Mouse (Mus musculus) MEL (cell line): ENCODE results near the gene Hvcn1. TPM values are rescaled to one million over a fixed set of nuclear protein-coding genes. Genes with fewer than 3 reads are reported as not detected.

Source experiments
- DNase-seq: peaks from one replicate; pipeline ENCODE4 v3.0.0; 2011; ENCODE audit warnings: low read depth, low spot score
- H3K27ac ChIP-seq: 2 replicates; pipeline ENCODE4 v1.5.1; 2012; ENCODE audit warnings: low read depth, mild to moderate bottlenecking, control low read depth, low read length, moderate library complexity; ENCODE audit not compliant: control insufficient read depth
- H3K27me3 ChIP-seq, 2 experiments: fragments of 150-350 bp in 1 of 2; sonication (generic) in 1 of 2; 2 replicates each; pipeline ENCODE4 v1.6.1; 2012; ENCODE audit warnings: low read length in 2 of 2, mild to moderate bottlenecking in 2 of 2, improper control_type of control experiment in 1 of 2, moderate library complexity in 1 of 2; ENCODE audit not compliant: insufficient read depth in 2 of 2, control insufficient read depth in 1 of 2
- H3K36me3 ChIP-seq, 2 experiments: 2 replicates each; pipeline ENCODE4 v1.6.1; 2012 to 2014; ENCODE audit warnings: low read length in 2 of 2, improper control_type of control experiment in 1 of 2, inconsistent platforms in 1 of 2, mild to moderate bottlenecking in 1 of 2; ENCODE audit not compliant: insufficient read depth in 2 of 2, control insufficient read depth in 1 of 2
- H3K4me1 ChIP-seq, 2 experiments: fragments of 150-350 bp in 1 of 2; sonication (generic) in 1 of 2; 2 replicates each; pipeline ENCODE4 v1.6.1; 2012; ENCODE audit warnings: low read length in 2 of 2, improper control_type of control experiment in 1 of 2, mild to moderate bottlenecking in 1 of 2; ENCODE audit not compliant: insufficient read depth in 2 of 2, control insufficient read depth in 1 of 2
- H3K4me3 ChIP-seq, 2 experiments: fragments of 150-350 bp in 1 of 2; sonication (generic) in 1 of 2; 2 replicates each; pipeline ENCODE4 v1.5.1; 2012; ENCODE audit warnings: low read depth in 2 of 2, low read length in 2 of 2, mild to moderate bottlenecking in 2 of 2, moderate library complexity in 2 of 2, control low read depth in 1 of 2, improper control_type of control experiment in 1 of 2; ENCODE audit not compliant: control insufficient read depth in 1 of 2, insufficient read depth in 1 of 2
- H3K79me2 ChIP-seq: 2 replicates; pipeline ENCODE4 v1.6.1; 2012; ENCODE audit warnings: mild to moderate bottlenecking, low read length, moderate library complexity; ENCODE audit not compliant: control insufficient read depth, poor library complexity, insufficient read depth
- H3K9ac ChIP-seq: 2 replicates; pipeline ENCODE4 v1.6.1; 2012; ENCODE audit warnings: low read depth, mild to moderate bottlenecking, control low read depth, low read length, moderate library complexity; ENCODE audit not compliant: control insufficient read depth, poor library complexity, severe bottlenecking
- H3K9me3 ChIP-seq: fragments of 150-350 bp; sonication (generic); replicated peaks from 2 replicates; pipeline ENCODE4 v1.6.1; 2012; ENCODE audit warnings: mild to moderate bottlenecking, low read length, improper control_type of control experiment, moderate library complexity; ENCODE audit not compliant: insufficient read depth
- BHLHE40 ChIP-seq: IDR thresholded peaks from 2 replicates; pipeline ENCODE4 v1.6.1; 2012; ENCODE audit warnings: low read depth, mild to moderate bottlenecking, inconsistent platforms, low read length, improper control_type of control experiment, borderline replicate concordance
- CHD2 ChIP-seq: IDR thresholded peaks from 2 replicates; pipeline ENCODE4 v1.6.1; 2011; ENCODE audit warnings: low read length, improper control_type of control experiment
- CTCF ChIP-seq, 3 experiments: IDR thresholded peaks in 2 of 3; conservative IDR thresholded peaks in 1 of 3; 2 replicates each; pipeline ENCODE4 v1.5.1; 2011 to 2012; ENCODE audit warnings: low read length in 3 of 3, low read depth in 2 of 3, mild to moderate bottlenecking in 2 of 3, improper control_type of control experiment in 1 of 3, inconsistent platforms in 1 of 3, mixed read lengths in 1 of 3, moderate library complexity in 1 of 3; ENCODE audit not compliant: control insufficient read depth in 1 of 3, insufficient read depth in 1 of 3, poor library complexity in 1 of 3, severe bottlenecking in 1 of 3
- ELF1 ChIP-seq: IDR thresholded peaks from 2 replicates; pipeline ENCODE4 v1.6.1; 2014; ENCODE audit warnings: low read depth, mild to moderate bottlenecking, inconsistent platforms, low read length, improper control_type of control experiment, moderate library complexity
- ETS1 ChIP-seq: IDR thresholded peaks from 2 replicates; pipeline ENCODE4 v1.6.1; 2012; ENCODE audit warnings: low read depth, mild to moderate bottlenecking, inconsistent platforms, low read length, improper control_type of control experiment, moderate library complexity
- GABPA ChIP-seq: IDR thresholded peaks from 2 replicates; pipeline ENCODE4 v1.6.1; 2012; ENCODE audit warnings: low read depth, mild to moderate bottlenecking, inconsistent platforms, low read length, improper control_type of control experiment, moderate library complexity
- KAT2A ChIP-seq: conservative IDR thresholded peaks from 2 replicates; pipeline ENCODE4 v1.6.1; 2012; ENCODE audit warnings: low read depth, low read length, improper control_type of control experiment, inconsistent platforms
- MAFK ChIP-seq: IDR thresholded peaks from 2 replicates; pipeline ENCODE4 v1.6.1; 2011; ENCODE audit warnings: low read depth, mild to moderate bottlenecking, low read length, improper control_type of control experiment, borderline replicate concordance
- MEF2A ChIP-seq: IDR thresholded peaks from 2 replicates; pipeline ENCODE4 v1.6.1; 2014; ENCODE audit warnings: low read depth, mild to moderate bottlenecking, inconsistent platforms, low read length, improper control_type of control experiment; ENCODE audit not compliant: poor library complexity, insufficient replicate concordance, severe bottlenecking; ENCODE audit errors: extremely low read depth
- MXI1 ChIP-seq: IDR thresholded peaks from 2 replicates; pipeline ENCODE4 v1.6.1; 2011; ENCODE audit warnings: mild to moderate bottlenecking, low read depth, low read length, improper control_type of control experiment
- MYB ChIP-seq: IDR thresholded peaks from 2 replicates; pipeline ENCODE4 v1.6.1; 2011; ENCODE audit warnings: mild to moderate bottlenecking, low read depth, low read length, improper control_type of control experiment
- MYC ChIP-seq: IDR thresholded peaks from 2 replicates; pipeline ENCODE4 v1.6.1; 2011; ENCODE audit warnings: low read depth, mild to moderate bottlenecking, low read length, improper control_type of control experiment, moderate library complexity
- NRF1 ChIP-seq: IDR thresholded peaks from 2 replicates; pipeline ENCODE4 v1.6.1; 2014; ENCODE audit warnings: low read depth, mild to moderate bottlenecking, inconsistent platforms, low read length, improper control_type of control experiment, moderate library complexity; ENCODE audit not compliant: poor library complexity, insufficient read depth, severe bottlenecking
- POLR2AphosphoS2 ChIP-seq: IDR thresholded peaks from 2 replicates; pipeline ENCODE4 v1.6.1; 2011; ENCODE audit warnings: low read length, improper control_type of control experiment
- RCOR1 ChIP-seq: IDR thresholded peaks from 2 replicates; pipeline ENCODE4 v1.6.1; 2012; ENCODE audit warnings: low read depth, mild to moderate bottlenecking, inconsistent platforms, low read length, improper control_type of control experiment
- TAL1 ChIP-seq: IDR thresholded peaks from 2 replicates; pipeline ENCODE4 v1.6.1; 2012; ENCODE audit warnings: mild to moderate bottlenecking, inconsistent platforms, low read length, moderate library complexity, mixed read lengths
- TBP ChIP-seq: IDR thresholded peaks from 2 replicates; pipeline ENCODE4 v1.8.0; 2011; ENCODE audit warnings: low read depth, low read length, improper control_type of control experiment
- USF2 ChIP-seq, 2 experiments: IDR thresholded peaks; 2 replicates each; pipeline ENCODE4 v1.6.1; 2011 to 2012; ENCODE audit warnings: improper control_type of control experiment in 2 of 2, low read length in 2 of 2, borderline replicate concordance in 1 of 2, inconsistent platforms in 1 of 2, low read depth in 1 of 2, mild to moderate bottlenecking in 1 of 2; ENCODE audit not compliant: insufficient read depth in 1 of 2
- ZC3H11A ChIP-seq: IDR thresholded peaks from 2 replicates; pipeline ENCODE4 v1.6.1; 2012; ENCODE audit warnings: low read depth, mild to moderate bottlenecking, inconsistent platforms, low read length, improper control_type of control experiment
- ZKSCAN1 ChIP-seq: IDR thresholded peaks from 2 replicates; pipeline ENCODE4 v1.6.1; 2012; ENCODE audit warnings: low read depth, mild to moderate bottlenecking, inconsistent platforms, low read length, improper control_type of control experiment, moderate library complexity
- ZMIZ1 ChIP-seq: IDR thresholded peaks from 2 replicates; pipeline ENCODE4 v1.6.1; 2012; ENCODE audit warnings: low read depth, mild to moderate bottlenecking, inconsistent platforms, low read length, improper control_type of control experiment, moderate library complexity
- ZNF384 ChIP-seq: IDR thresholded peaks from 2 replicates; pipeline ENCODE4 v1.6.1; 2012; ENCODE audit warnings: low read depth, mild to moderate bottlenecking, inconsistent platforms, low read length, improper control_type of control experiment
- polyA plus RNA-seq, 2 experiments: library from polyadenylated mRNA; stranded (reverse) in 1 of 2; unstranded in 1 of 2; fragments of >175 nt in 1 of 2; fragments of >200 nt in 1 of 2; gene quantifications; 2 replicates each; pipeline versions ENCODE4 v1.2.1 to v1.2.4; 2012; ENCODE audit warnings: low replicate concordance in 2 of 2, low read depth in 1 of 2; ENCODE audit not compliant: insufficient read length in 2 of 2, insufficient read depth in 1 of 2, missing spikeins in 1 of 2
- total RNA-seq: library from RNA; depleted of rRNA; stranded (reverse); fragments of 300-350 nt; gene quantifications from 2 replicates; pipeline ENCODE4 v1.2.3, GENCODE M21; 2012

Hvcn1 gene
- total and polyA plus RNA-seq, 3 experiments: 8.4 to 13.5 TPM; not detected in 1

- peaks cover 0 to 5% of the 10 kb centered on the region in 2 experiments; a peak in 2 of 4 replicates for H3K36me3 ChIP-seq
- H3K4me1 ChIP-seq: peaks cover 0 to 12% of the 10 kb centered on the region in 2 experiments; a peak in 1 of 4 replicates
- H3K9me3 ChIP-seq: no peaks in the 10 kb centered on the region
- H3K9ac ChIP-seq: no peak overlapping the region
- TF ChIP-seq TAL1 (no peak), USF2 (IDR thresholded peaks at IDR 0.05; ENCODE audit: borderline replicate concordance in 1 of 2, insufficient read depth in 1 of 2, low read depth in 1 of 2, low read length in 2 of 2) (no peak), MYB (no peak), CHD2 (no peak), MXI1 (no peak), ZNF384 (no peak), RCOR1 (no peak), ZMIZ1 (no peak), MAFK (no peak), CTCF (IDR thresholded peaks at IDR 0.05 in 2 of 3, conservative IDR thresholded peaks at IDR 0.05 in 1 of 3; ENCODE audit: control insufficient read depth in 1 of 3, insufficient read depth in 1 of 3, low read depth in 2 of 3, low read length in 3 of 3, poor library complexity in 1 of 3, severe bottlenecking in 1 of 3) (no peak), ZC3H11A (no peak), MEF2A (no peak)
- DNase-seq: no peak
- no peak overlapping the region for H3K27ac ChIP-seq
- H3K27me3 ChIP-seq: no peaks in the 10 kb centered on the region
- H3K4me3 ChIP-seq: no peak overlapping the region
- peaks cover 2% of the 10 kb centered on the region; the same call in 1 of the 2 replicates for H3K79me2 ChIP-seq
Observed at GRCm38 (mm10) chr5:122268858-122269604, 62.4 kb downstream of the Hvcn1 start.

GRCm38 (mm10) chr5:122272821-122273220, 66.2 kb downstream of the Hvcn1 start:
- Histone ChIP-seq H3K4me3 (no peak overlapping the region), H3K4me1 (peaks cover 0 to 15% of the 10 kb centered on the region in 2 experiments; a peak in 2 of 4 replicates), H3K27ac (no peak overlapping the region), H3K9ac (no peak overlapping the region), H3K79me2 (no peaks in the 10 kb centered on the region), H3K36me3 (peaks cover 0 to 4% of the 10 kb centered on the region in 2 experiments; a peak in 2 of 4 replicates), H3K27me3 (0 out of 4 replicates have a peak, but pooled peaks cover 0 to 2% of the 10 kb centered on the region in 2 experiments), H3K9me3 (no peaks in the 10 kb centered on the region)
- DNase-seq: no peak
- TF ChIP-seq ZKSCAN1 (no peak), ZNF384 (no peak), NRF1 (no peak), RCOR1 (no peak), MAFK (no peak), POLR2AphosphoS2 (no peak), ETS1 (no peak), KAT2A (no peak), TBP (no peak), MYC (no peak), MYB (no peak), MXI1 (no peak), CTCF (IDR thresholded peaks at IDR 0.05 in 2 of 3, conservative IDR thresholded peaks at IDR 0.05 in 1 of 3; ENCODE audit: control insufficient read depth in 1 of 3, insufficient read depth in 1 of 3, low read depth in 2 of 3, low read length in 3 of 3, poor library complexity in 1 of 3, severe bottlenecking in 1 of 3) (no peak), ELF1 (no peak), BHLHE40 (no peak), GABPA (no peak)
